Mouse (Mus musculus): Measurements from ENCODE around the gene Bmx. TPM values are rescaled to one million over a fixed set of nuclear protein-coding genes. Genes with fewer than 3 reads are reported as not detected.
A peak's percentile ranks its signal among the peaks of the same experiment; 100 is the strongest.

Gene Bmx
- polyA plus RNA-seq, 1 experiment from 2014 or later: 1.3 TPM

GRCm38 (mm10) chrX:164245714-164246113 lies 12.3 kb downstream of the Bmx start:
- Histone ChIP-seq H3K27me3 (ENCODE audit: insufficient read depth, low read length) (no peaks in the 10 kb centered on the region), H3K9ac (ENCODE audit: low read depth, low read length) (no peak overlapping the region), H3K4me2 (ENCODE audit: low read length) (no peak overlapping the region), H3K4me1 (replicated peaks; ENCODE audit: insufficient read depth, low read length) (no peaks in the 10 kb centered on the region), H3K4me3 (replicated peaks; ENCODE audit: low read depth, low read length) (no peak overlapping the region), H3K36me3 (ENCODE audit: insufficient read depth, low read length) (no peaks in the 10 kb centered on the region), H3K9me3 (replicated peaks; ENCODE audit: low read length) (no peaks in the 10 kb centered on the region), H3K27ac (no peak overlapping the region)
- no peak for DNase-seq (ENCODE audit: low spot score)
- 28% methylated on average over 5 of the region's 5 CpGs for WGBS
- no peak for TF ChIP-seq CTCF (IDR thresholded peaks at IDR 0.05; ENCODE audit: low read depth)
- no peak for ATAC-seq (replicated peaks; ENCODE audit: low FRiP score, low read depth)

GRCm38 (mm10) chrX:164233380-164233779 lies 24.6 kb downstream of the Bmx start:
- Histone ChIP-seq H3K27ac (no peak overlapping the region), H3K9me3 (replicated peaks; ENCODE audit: low read length) (no peaks in the 10 kb centered on the region), H3K4me3 (replicated peaks; ENCODE audit: low read depth, low read length) (no peak overlapping the region), H3K36me3 (ENCODE audit: insufficient read depth, low read length) (no peaks in the 10 kb centered on the region), H3K27me3 (ENCODE audit: insufficient read depth, low read length) (no peaks in the 10 kb centered on the region), H3K4me2 (ENCODE audit: low read length) (no peak overlapping the region), H3K4me1 (replicated peaks; ENCODE audit: insufficient read depth, low read length) (no peaks in the 10 kb centered on the region), H3K9ac (ENCODE audit: low read depth, low read length) (no peak overlapping the region)
- no peak for TF ChIP-seq CTCF (IDR thresholded peaks at IDR 0.05; ENCODE audit: low read depth)
- no peak for DNase-seq (ENCODE audit: low spot score)
- 46% methylated on average over 8 of the region's 8 CpGs for WGBS
- no peak for ATAC-seq (replicated peaks; ENCODE audit: low FRiP score, low read depth)

- Histone ChIP-seq H3K4me3 (replicated peaks; ENCODE audit: low read depth, low read length) (no peak overlapping the region), H3K27me3 (ENCODE audit: insufficient read depth, low read length) (no peaks in the 10 kb centered on the region), H3K36me3 (ENCODE audit: insufficient read depth, low read length) (no peaks in the 10 kb centered on the region), H3K4me2 (ENCODE audit: low read length) (no peak overlapping the region), H3K27ac (no peak overlapping the region), H3K4me1 (replicated peaks; ENCODE audit: insufficient read depth, low read length) (no peaks in the 10 kb centered on the region), H3K9me3 (replicated peaks; ENCODE audit: low read length) (no peaks in the 10 kb centered on the region), H3K9ac (ENCODE audit: low read depth, low read length) (no peak overlapping the region)
- ATAC-seq (replicated peaks; ENCODE audit: low FRiP score, low read depth) (no peak), DNase-seq (ENCODE audit: low spot score) (no peak)
- TF ChIP-seq CTCF (IDR thresholded peaks at IDR 0.05; ENCODE audit: low read depth): peak; percentile 45
- 64% methylated on average over 2 of the region's 2 CpGs for WGBS
Measured at GRCm38 (mm10) chrX:164221989-164222388, 36.0 kb downstream of the Bmx start.

- Histone ChIP-seq H3K4me3 (replicated peaks; ENCODE audit: low read depth, low read length) (no peak overlapping the region), H3K4me1 (replicated peaks; ENCODE audit: insufficient read depth, low read length) (no peaks in the 10 kb centered on the region), H3K9ac (ENCODE audit: low read depth, low read length) (no peak overlapping the region), H3K27ac (no peak overlapping the region), H3K9me3 (replicated peaks; ENCODE audit: low read length) (no peaks in the 10 kb centered on the region), H3K27me3 (ENCODE audit: insufficient read depth, low read length) (no peaks in the 10 kb centered on the region), H3K36me3 (ENCODE audit: insufficient read depth, low read length) (no peaks in the 10 kb centered on the region), H3K4me2 (ENCODE audit: low read length) (no peak overlapping the region)
- no peak for ATAC-seq (replicated peaks; ENCODE audit: low FRiP score, low read depth)
- WGBS: 81% methylated on average over 5 of the region's 5 CpGs
- TF ChIP-seq CTCF (IDR thresholded peaks at IDR 0.05; ENCODE audit: low read depth): no peak
- no peak for DNase-seq (ENCODE audit: low spot score)
Measured at GRCm38 (mm10) chrX:164200547-164200946, 57.4 kb downstream of the Bmx start.

- TF ChIP-seq CTCF (IDR thresholded peaks at IDR 0.05; ENCODE audit: low read depth): no peak
- DNase-seq (ENCODE audit: low spot score) (no peak), ATAC-seq (replicated peaks; ENCODE audit: low FRiP score, low read depth) (no peak)
- Histone ChIP-seq H3K36me3 (ENCODE audit: insufficient read depth, low read length) (no peaks in the 10 kb centered on the region), H3K4me3 (replicated peaks; ENCODE audit: low read depth, low read length) (no peak overlapping the region), H3K4me1 (replicated peaks; ENCODE audit: insufficient read depth, low read length) (no peaks in the 10 kb centered on the region), H3K9ac (ENCODE audit: low read depth, low read length) (no peak overlapping the region), H3K27ac (no peak overlapping the region), H3K9me3 (replicated peaks; ENCODE audit: low read length) (no peaks in the 10 kb centered on the region), H3K4me2 (ENCODE audit: low read length) (no peak overlapping the region), H3K27me3 (ENCODE audit: insufficient read depth, low read length) (no peaks in the 10 kb centered on the region)
- WGBS: 91% methylated on average over 2 of the region's 2 CpGs
Measured at GRCm38 (mm10) chrX:164197679-164198078, 60.3 kb downstream of the Bmx start.

GRCm38 (mm10) chrX:164189880-164190279 lies 68.1 kb downstream of the Bmx start:
- ATAC-seq (replicated peaks; ENCODE audit: low FRiP score, low read depth) (no peak), DNase-seq (ENCODE audit: low spot score) (no peak)
- Histone ChIP-seq H3K27me3 (ENCODE audit: insufficient read depth, low read length) (no peaks in the 10 kb centered on the region), H3K4me2 (ENCODE audit: low read length) (no peak overlapping the region), H3K9ac (ENCODE audit: low read depth, low read length) (no peak overlapping the region), H3K9me3 (replicated peaks; ENCODE audit: low read length) (no peaks in the 10 kb centered on the region), H3K36me3 (ENCODE audit: insufficient read depth, low read length) (no peaks in the 10 kb centered on the region), H3K4me1 (replicated peaks; ENCODE audit: insufficient read depth, low read length) (no peaks in the 10 kb centered on the region), H3K4me3 (replicated peaks; ENCODE audit: low read depth, low read length) (no peak overlapping the region), H3K27ac (no peak overlapping the region)
- no peak for TF ChIP-seq CTCF (IDR thresholded peaks at IDR 0.05; ENCODE audit: low read depth)

GRCm38 (mm10) chrX:164183844-164184243 lies 74.1 kb downstream of the Bmx start:
- Histone ChIP-seq H3K9ac (ENCODE audit: low read depth, low read length) (no peak overlapping the region), H3K36me3 (ENCODE audit: insufficient read depth, low read length) (no peaks in the 10 kb centered on the region), H3K9me3 (replicated peaks; ENCODE audit: low read length) (no peaks in the 10 kb centered on the region), H3K4me2 (ENCODE audit: low read length) (no peak overlapping the region), H3K4me1 (replicated peaks; ENCODE audit: insufficient read depth, low read length) (no peaks in the 10 kb centered on the region), H3K27me3 (ENCODE audit: insufficient read depth, low read length) (no peaks in the 10 kb centered on the region), H3K4me3 (replicated peaks; ENCODE audit: low read depth, low read length) (no peak overlapping the region), H3K27ac (no peak overlapping the region)
- ATAC-seq (replicated peaks; ENCODE audit: low FRiP score, low read depth): no peak
- peak; percentile 75 for TF ChIP-seq CTCF (IDR thresholded peaks at IDR 0.05; ENCODE audit: low read depth)
- 37% methylated on average over 3 of the region's 3 CpGs for WGBS
- DNase-seq (ENCODE audit: low spot score): peak; percentile 68
